In genomic region chr2:26483230-26483869, GRCm38 (mm10) we compare ENCODE assay signal across 1 mouse cellular context.
A peak's percentile ranks its signal among the peaks of the same experiment; 100 is the strongest.
TF ChIP-seq lines count a peak whose summit lies in the region.

No protein-coding gene starts in this region.

TF ChIP-seq in CH12.LX, 34 proteins besides CTCF, POLR2A, EP300 and RAD21 (continued from another document):
- 0 out of 2 replicates have a peak, but pooled peaks have one; percentile 40 for TF ChIP-seq E2F4 (IDR thresholded peaks at IDR 0.05; ENCODE audit: insufficient replicate concordance, low read depth, low read length)
